Mouse (Mus musculus) erythroblast, embryonic 14.5 days (primary cell): ENCODE data around the gene Cdk5rap3.

Experiments used
- GATA1 ChIP-seq: IDR thresholded peaks from 2 replicates; pipeline ENCODE4 v1.6.1; 2012; ENCODE audit warnings: low read length, inconsistent platforms, mixed read lengths
- TAL1 ChIP-seq: IDR thresholded peaks from 3 replicates; pipeline ENCODE4 v1.6.1; 2012; ENCODE audit warnings: low read length, inconsistent platforms, mixed read lengths

DNA sequence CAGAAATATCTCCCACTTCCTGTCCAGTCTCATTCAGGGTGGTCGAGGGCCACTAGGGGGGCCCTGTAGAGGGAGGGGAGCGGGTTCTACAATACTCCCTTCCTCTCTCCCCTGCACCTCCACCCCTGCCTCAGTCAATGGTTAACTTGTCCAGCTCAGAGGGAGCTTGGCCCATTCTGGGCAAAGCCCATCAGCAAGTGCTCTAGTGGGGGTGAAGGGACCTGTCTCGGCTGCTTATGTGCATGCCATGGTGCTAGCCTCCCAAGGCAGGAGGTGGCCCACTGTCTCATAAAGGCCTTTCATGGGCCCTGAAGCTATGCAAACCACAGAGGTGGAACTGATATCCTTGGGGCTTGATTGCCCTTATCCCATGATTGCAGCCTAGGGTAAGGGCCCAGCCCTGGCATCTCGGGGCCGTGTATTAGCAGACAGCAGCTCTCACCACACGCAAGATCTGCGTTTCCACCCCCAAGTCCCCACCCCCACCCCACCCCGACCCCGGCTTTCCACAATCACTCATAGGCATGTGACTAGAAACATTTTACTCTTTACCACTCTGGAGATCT is 13.6 kb upstream of the Cdk5rap3 start:
- TF ChIP-seq TAL1 (no peak), GATA1 (no peak)
